Mouse (Mus musculus) CH12.LX (cell line): Measurements from ENCODE around the gene Sertad4. TPM values are rescaled to one million over a fixed set of nuclear protein-coding genes. Genes with fewer than 3 reads are reported as not detected.

Experiments
- DNase-seq: peaks from one replicate; pipeline ENCODE4 v3.0.0-alpha.2; 2013; ENCODE audit errors: extremely low read depth
- H3K27ac ChIP-seq: 2 replicates; pipeline ENCODE4 v1.5.1; 2012; ENCODE audit warnings: low read depth, mild to moderate bottlenecking, control low read depth, moderate library complexity; ENCODE audit not compliant: insufficient read depth
- H3K27me3 ChIP-seq: replicated peaks from 2 replicates; pipeline ENCODE3; 2012; ENCODE audit warnings: inconsistent platforms
- H3K36me3 ChIP-seq, 2 experiments: replicated peaks in 1 of 2; 2 replicates each; pipeline versions ENCODE3 to v1.6.1; 2012; ENCODE audit warnings: inconsistent platforms in 1 of 2, low read length in 1 of 2, mild to moderate bottlenecking in 1 of 2, mixed read lengths in 1 of 2, moderate library complexity in 1 of 2; ENCODE audit not compliant: control insufficient read depth in 1 of 2, insufficient read depth in 1 of 2
- H3K4me1 ChIP-seq, 2 experiments: 2 replicates each; pipeline ENCODE4 v1.6.1; 2012; ENCODE audit warnings: inconsistent platforms in 1 of 2, moderate library complexity in 1 of 2; ENCODE audit not compliant: insufficient read depth in 2 of 2, control insufficient read depth in 1 of 2
- H3K4me2 ChIP-seq: 2 replicates; pipeline ENCODE4 v1.6.1; 2012; ENCODE audit warnings: low read depth, mild to moderate bottlenecking, control low read depth; ENCODE audit not compliant: poor library complexity, insufficient read depth, severe bottlenecking
- H3K4me3 ChIP-seq, 3 experiments: fragments of 150-350 bp in 1 of 3; sonication (generic) in 1 of 3; replicated peaks in 1 of 3; 2 replicates each; pipeline versions ENCODE3 to v1.5.1; 2011 to 2012; ENCODE audit warnings: low read depth in 2 of 3, low read length in 2 of 3, mild to moderate bottlenecking in 2 of 3, moderate library complexity in 2 of 3, control low read depth in 1 of 3, improper control_type of control experiment in 1 of 3, inconsistent platforms in 1 of 3, mixed read lengths in 1 of 3; ENCODE audit not compliant: poor library complexity in 1 of 3
- H3K79me2 ChIP-seq: replicated peaks from 2 replicates; pipeline ENCODE4 v1.6.1; 2012; ENCODE audit warnings: mild to moderate bottlenecking, moderate library complexity; ENCODE audit not compliant: control insufficient read depth, poor library complexity, insufficient read depth, severe bottlenecking; ENCODE audit errors: extremely low read depth
- H3K9ac ChIP-seq: 2 replicates; pipeline ENCODE4 v1.6.1; 2012; ENCODE audit warnings: low read depth, mild to moderate bottlenecking, control low read depth, moderate library complexity; ENCODE audit not compliant: insufficient read depth
- H3K9me3 ChIP-seq: replicated peaks from 2 replicates; pipeline ENCODE3; 2012; ENCODE audit warnings: low read length, inconsistent platforms, mixed read lengths
- CHD1 ChIP-seq: IDR thresholded peaks from 2 replicates; pipeline ENCODE4 v1.6.1; 2012; ENCODE audit warnings: low read depth, low read length, improper control_type of control experiment, inconsistent platforms
- CHD2 ChIP-seq: IDR thresholded peaks from 2 replicates; pipeline ENCODE4 v1.6.1; 2011; ENCODE audit warnings: low read length, improper control_type of control experiment
- CTCF ChIP-seq, 2 experiments: IDR thresholded peaks in 1 of 2; conservative IDR thresholded peaks in 1 of 2; 2 replicates each; pipeline ENCODE4 v1.5.1; 2011 to 2012; ENCODE audit warnings: low read depth in 2 of 2, low read length in 2 of 2, improper control_type of control experiment in 1 of 2, inconsistent platforms in 1 of 2, mild to moderate bottlenecking in 1 of 2, moderate library complexity in 1 of 2
- EP300 ChIP-seq: IDR thresholded peaks from 2 replicates; pipeline ENCODE4 v1.6.1; 2011; ENCODE audit warnings: low read length, improper control_type of control experiment
- MAFK ChIP-seq: IDR thresholded peaks from 2 replicates; pipeline ENCODE4 v1.6.1; 2011; ENCODE audit warnings: low read length, improper control_type of control experiment; ENCODE audit not compliant: insufficient replicate concordance
- MAX ChIP-seq: IDR thresholded peaks from 2 replicates; pipeline ENCODE4 v1.6.1; 2011; ENCODE audit warnings: low read length, improper control_type of control experiment
- MAZ ChIP-seq: IDR thresholded peaks from 2 replicates; pipeline ENCODE4 v1.6.1; 2012; ENCODE audit warnings: low read depth, mild to moderate bottlenecking, inconsistent platforms, low read length, improper control_type of control experiment, moderate library complexity
- MXI1 ChIP-seq: IDR thresholded peaks from 2 replicates; pipeline ENCODE4 v1.6.1; 2011; ENCODE audit warnings: mild to moderate bottlenecking, low read depth, low read length, improper control_type of control experiment
- NELFE ChIP-seq: IDR thresholded peaks from 2 replicates; pipeline ENCODE4 v1.6.1; 2011; ENCODE audit warnings: low read depth, low read length, improper control_type of control experiment
- PAX5 ChIP-seq: IDR thresholded peaks from 2 replicates; pipeline ENCODE4 v1.6.1; 2012; ENCODE audit warnings: low read length, inconsistent platforms, mixed read lengths
- RCOR1 ChIP-seq: conservative IDR thresholded peaks from 2 replicates; pipeline ENCODE4 v1.6.1; 2012; ENCODE audit warnings: low read depth, mild to moderate bottlenecking, inconsistent platforms, low read length, improper control_type of control experiment
- TBP ChIP-seq: conservative IDR thresholded peaks from 2 replicates; pipeline ENCODE4 v1.6.1; 2011; ENCODE audit warnings: low read depth, low read length, improper control_type of control experiment
- UBTF ChIP-seq: IDR thresholded peaks from 2 replicates; pipeline ENCODE4 v1.6.1; 2012; ENCODE audit warnings: low read depth, mild to moderate bottlenecking, inconsistent platforms, low read length, improper control_type of control experiment, moderate library complexity
- USF2 ChIP-seq: conservative IDR thresholded peaks from 2 replicates; pipeline ENCODE4 v1.6.1; 2011; ENCODE audit warnings: low read depth, low read length, improper control_type of control experiment
- ZC3H11A ChIP-seq: IDR thresholded peaks from 2 replicates; pipeline ENCODE4 v1.6.1; 2012; ENCODE audit warnings: low read depth, mild to moderate bottlenecking, inconsistent platforms, low read length, improper control_type of control experiment
- ZKSCAN1 ChIP-seq: IDR thresholded peaks from 2 replicates; pipeline ENCODE4 v1.6.1; 2012; ENCODE audit warnings: low read depth, inconsistent platforms, low read length, improper control_type of control experiment, borderline replicate concordance
- ZMIZ1 ChIP-seq: IDR thresholded peaks from 2 replicates; pipeline ENCODE4 v1.6.1; 2012; ENCODE audit warnings: low read depth, mild to moderate bottlenecking, inconsistent platforms, low read length, improper control_type of control experiment
- dilution Hi-C: fragments of 300-500 bp; cut with MboI; formaldehyde crosslinking; loops from 2 replicates; pipeline ENCODE4 v1.14.3; 2020; ENCODE audit warnings: low sequenced_read_pairs; ENCODE audit not compliant: extremely low pct_unique_long_range_greater_than_20kb, extremely low pct_ligation_motif_present
- in situ Hi-C: fragments of 300-500 bp; cut with MboI; formaldehyde crosslinking; loops from 3 replicates; pipeline ENCODE4 v1.14.3; 2019; ENCODE audit warnings: low sequenced_read_pairs, low pct_ligation_motif_present, low pct_unique_long_range_greater_than_20kb, mixed read lengths
- polyA plus RNA-seq: library from polyadenylated mRNA; unstranded; fragments of >175 nt; gene quantifications from 2 replicates; pipeline ENCODE4 v1.2.1, GENCODE M21; 2012; ENCODE audit warnings: low read depth; ENCODE audit not compliant: insufficient read length
- total RNA-seq, 2 experiments: library from RNA; depleted of rRNA; stranded (reverse); fragments of 300-350 nt in 1 of 2; fragments of >200 nt in 1 of 2; gene quantifications; 2 replicates each; pipeline ENCODE4 v1.2.3; 2012 to 2014

The Sertad4 gene
- total and polyA plus RNA-seq, 3 experiments = 0.74 TPM; not detected in 2

DNA sequence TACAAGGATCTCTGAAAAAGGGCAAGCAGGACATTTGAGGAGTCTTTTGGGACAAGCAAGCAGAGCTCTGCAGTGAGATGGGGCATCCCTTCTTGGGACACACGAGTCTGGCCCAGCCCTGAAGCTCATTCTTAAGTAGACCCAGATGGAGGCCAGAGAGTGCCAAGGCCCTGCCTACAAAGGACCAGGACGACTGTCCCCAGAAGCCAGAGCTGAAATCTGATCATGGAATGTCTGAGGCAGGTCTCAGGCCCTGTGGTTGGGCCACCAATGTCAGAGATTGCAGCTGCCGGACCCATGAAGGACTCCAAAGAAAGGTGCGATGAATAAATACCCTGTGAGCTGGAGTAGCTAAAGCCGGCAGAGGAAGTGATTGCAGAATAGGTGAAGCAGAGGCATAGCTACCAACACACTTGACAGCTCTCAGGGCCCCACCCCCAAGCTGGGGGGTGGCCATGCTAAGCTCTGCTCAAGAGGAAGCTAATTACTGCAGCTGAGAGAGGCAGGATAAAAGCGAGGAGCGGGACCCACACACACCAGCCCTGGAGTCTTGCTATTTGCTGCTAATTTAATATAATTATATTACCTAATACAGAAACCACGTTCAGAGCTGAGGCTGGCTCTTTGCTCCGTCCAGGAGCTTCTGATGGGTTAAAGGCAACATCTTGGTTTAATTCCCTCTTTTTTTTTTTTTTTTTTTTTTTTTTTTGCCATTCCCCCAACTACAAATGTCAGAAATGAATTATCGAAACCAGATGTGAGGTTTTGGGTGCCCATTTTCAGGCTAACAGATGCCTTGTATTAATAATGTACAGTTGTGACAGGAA, 56.2 kb downstream of the Sertad4 start:
- H3K27me3 ChIP-seq = no peaks in the 10 kb centered on the region
- in situ Hi-C loops (no loop called here), dilution Hi-C loops (no loop called here)
- no peak overlapping the region for H3K9ac ChIP-seq
- peaks cover 2% of the 10 kb centered on the region for H3K9me3 ChIP-seq
- TF ChIP-seq CHD2 (no peak), NELFE (no peak), CTCF (conservative IDR thresholded peaks at IDR 0.05 in 1 of 2, IDR thresholded peaks at IDR 0.05 in 1 of 2; ENCODE audit: low read depth in 2 of 2, low read length in 2 of 2) (no peak)
- no peak overlapping the region for H3K4me2 ChIP-seq
- H3K4me1 ChIP-seq = 0 out of 4 replicates have a peak, but pooled peaks cover 0 to 5% of the 10 kb centered on the region in 2 experiments
- no peaks in the 10 kb centered on the region for H3K79me2 ChIP-seq
- no peak overlapping the region for H3K27ac ChIP-seq
- H3K36me3 ChIP-seq = no peaks in the 10 kb centered on the region
- DNase-seq = no peak
- no peak overlapping the region for H3K4me3 ChIP-seq

DNA sequence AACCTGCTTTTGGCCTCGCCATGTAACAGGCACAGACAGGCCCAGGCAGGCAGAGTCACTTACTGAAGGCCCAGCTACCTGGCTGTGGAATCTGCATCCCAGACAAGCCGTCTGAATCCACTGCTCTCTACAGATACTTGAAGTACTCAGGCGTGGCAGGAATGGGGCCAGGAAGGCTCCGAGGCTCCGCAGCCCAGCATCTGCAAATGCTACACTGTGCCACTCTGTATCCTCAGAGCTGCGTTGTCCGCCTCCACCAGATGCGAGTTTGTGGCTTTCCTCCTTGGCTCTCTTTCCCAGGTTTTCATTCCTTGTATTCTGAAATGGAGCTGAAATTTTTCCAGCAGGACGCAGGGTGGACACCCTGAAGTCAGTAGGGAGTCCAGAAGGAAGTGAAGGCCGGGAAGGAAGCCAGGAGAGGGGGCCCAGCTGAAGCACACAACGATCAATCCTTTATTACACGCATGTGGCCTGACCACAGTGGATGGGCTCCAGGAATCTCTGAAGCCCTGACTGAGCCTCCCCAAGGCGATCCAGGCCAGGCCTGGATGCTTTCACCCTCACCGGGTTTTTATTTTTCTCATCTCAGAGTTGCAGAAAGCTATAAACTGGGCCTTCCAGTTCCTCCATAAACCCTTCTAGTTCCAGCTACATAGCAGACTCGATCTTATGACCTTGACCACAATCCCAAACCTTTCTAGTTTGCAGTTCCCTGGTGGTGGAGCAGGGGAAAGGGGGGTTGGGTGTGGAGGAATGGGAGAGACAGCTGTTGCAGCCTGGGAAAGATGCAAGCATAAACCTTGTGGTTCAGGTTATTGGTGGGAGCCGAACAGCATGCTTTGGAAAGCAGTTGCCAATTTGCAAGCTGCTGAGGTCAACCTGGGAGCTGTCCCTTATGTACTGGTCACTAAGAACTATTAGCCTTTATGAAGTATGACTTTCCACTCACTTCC, 57.1 kb downstream of the Sertad4 start:
- in situ Hi-C loops (no loop called here), dilution Hi-C loops (no loop called here)
- peaks cover 2% of the 10 kb centered on the region for H3K9me3 ChIP-seq

DNA sequence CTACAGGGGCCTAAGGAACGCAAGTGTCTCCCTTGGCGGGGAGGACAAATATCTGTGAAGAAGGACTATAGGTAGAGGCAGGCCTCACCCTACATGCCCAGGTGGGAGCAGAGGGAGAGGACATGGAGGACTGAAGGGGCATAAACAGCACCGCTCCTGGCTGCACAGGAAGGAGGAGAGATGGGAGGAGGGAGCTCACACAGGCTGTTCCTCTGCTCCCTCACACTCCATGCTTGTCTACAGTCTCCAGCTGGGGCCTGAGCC, 58.6 kb downstream of the Sertad4 start:
- H3K9ac ChIP-seq = no peak overlapping the region
- no peak overlapping the region for H3K27ac ChIP-seq
- in situ Hi-C loops = no loop called here
- H3K79me2 ChIP-seq = no peaks in the 10 kb centered on the region
- peaks cover 0 to 9% of the 10 kb centered on the region in 2 experiments; a peak in 2 of 4 replicates for H3K4me1 ChIP-seq
- H3K27me3 ChIP-seq = no peaks in the 10 kb centered on the region
- dilution Hi-C loops = no loop called here
- H3K9me3 ChIP-seq = peaks cover 2% of the 10 kb centered on the region
- H3K4me3 ChIP-seq = no peak overlapping the region
- DNase-seq = no peak
- TF ChIP-seq MXI1 = no peak
- no peak for TF ChIP-seq ZC3H11A
- no peak for TF ChIP-seq PAX5
- TF ChIP-seq TBP = no peak
- TF ChIP-seq ZKSCAN1 = no peak
- TF ChIP-seq CHD1 = no peak
- TF ChIP-seq RCOR1 = no peak
- no peak for TF ChIP-seq MAFK
- no peak overlapping the region for H3K4me2 ChIP-seq
- no peaks in the 10 kb centered on the region for H3K36me3 ChIP-seq

More for the DNA sequence above, 57.1 kb downstream of the Sertad4 start:
- 0 out of 4 replicates have a peak, but pooled peaks cover 0 to 5% of the 10 kb centered on the region in 2 experiments for H3K4me1 ChIP-seq
- no peak overlapping the region for H3K4me3 ChIP-seq
- TF ChIP-seq MAZ = no peak
- no peak for TF ChIP-seq NELFE
- TF ChIP-seq MAX = no peak
- TF ChIP-seq EP300 = no peak
- no peak for TF ChIP-seq MXI1
- TF ChIP-seq USF2 = no peak
- TF ChIP-seq UBTF = no peak
- TF ChIP-seq ZMIZ1 = no peak
- no peak overlapping the region for H3K9ac ChIP-seq
- H3K4me2 ChIP-seq = no peak overlapping the region
- no peaks in the 10 kb centered on the region for H3K36me3 ChIP-seq
- DNase-seq = no peak
- no peaks in the 10 kb centered on the region for H3K27me3 ChIP-seq
- H3K27ac ChIP-seq = no peak overlapping the region
- no peaks in the 10 kb centered on the region for H3K79me2 ChIP-seq
